Mouse (Mus musculus): ENCODE measurements at regions not wholly inside any gene's neighbourhood (a gene's known extent, or its start where the extent isn't known, plus 50 kb on each side); places are given as distances from the start of the nearest gene placed in this dataset.

GRCm38 (mm10) chr5:115790436-115790835, 54.6 kb upstream of the Cit start:
- peak; percentile 77 for DNase-seq (ENCODE audit: low read depth)
